Mouse (Mus musculus): Measurements from ENCODE around the gene Hist1h2ag.

The Hist1h2ag gene

DNA sequence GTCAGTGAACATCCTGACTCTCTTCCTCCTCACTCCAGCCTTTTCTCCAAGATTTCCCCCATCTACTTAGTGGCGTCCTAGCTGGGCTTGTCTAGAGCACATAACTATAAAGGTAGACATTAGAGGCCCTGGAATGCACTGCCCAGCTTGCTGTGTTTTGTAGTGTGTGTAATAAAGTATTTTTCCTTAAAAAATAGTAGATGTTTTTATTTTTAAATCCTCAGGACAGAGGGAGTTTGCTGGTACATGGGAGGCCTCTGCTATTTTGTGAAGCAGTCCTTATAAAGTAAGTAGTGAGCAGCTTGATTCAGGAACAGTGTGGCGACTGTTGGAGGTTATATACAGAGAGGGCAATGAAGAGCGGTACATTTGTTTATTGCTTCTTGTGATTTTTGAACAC, 34.0 kb downstream of the Hist1h2ag start:
- DNase-seq (ENCODE audit: low spot score in 2 of 2), result no peak

DNA sequence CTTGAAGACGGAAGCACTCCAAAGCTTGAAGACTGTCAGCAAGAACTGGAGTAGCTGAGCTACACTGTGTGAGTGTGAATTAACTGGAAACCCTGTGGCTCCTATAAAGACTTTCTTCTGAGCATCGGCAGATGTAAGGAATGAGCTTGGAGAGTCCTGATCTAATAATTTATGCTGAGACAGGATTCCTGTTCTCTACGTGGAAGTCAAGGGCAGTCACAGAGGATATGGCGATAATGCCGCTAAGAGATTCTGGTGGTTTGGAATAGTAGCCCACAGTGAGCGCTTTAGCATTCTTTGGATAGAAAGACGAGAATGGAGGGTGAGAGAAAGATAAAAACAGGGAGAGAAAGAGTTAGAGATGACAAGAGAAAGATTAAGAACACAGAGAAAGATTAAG, 34.9 kb downstream of the Hist1h2ag start:
- no peak for DNase-seq (ENCODE audit: low spot score in 2 of 2)

DNA sequence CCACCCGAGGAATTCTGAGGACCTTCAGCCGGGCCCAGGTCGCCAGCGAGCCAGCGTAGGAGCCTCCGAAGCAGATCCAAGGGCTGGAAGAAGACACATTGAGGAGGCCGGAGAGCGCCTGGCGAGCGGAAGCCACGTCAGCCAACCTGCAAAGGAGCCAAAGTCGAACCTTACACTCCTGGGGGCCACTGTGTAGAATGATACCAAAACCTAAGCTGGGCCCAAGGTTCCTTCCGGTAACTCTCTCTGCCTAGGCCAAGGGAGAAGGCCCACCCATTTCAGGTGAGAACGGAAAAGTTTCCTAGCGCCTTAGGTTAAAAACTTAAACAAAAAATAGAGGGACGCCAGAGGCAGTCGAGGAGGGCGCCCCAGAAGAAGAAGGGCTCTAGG, 35.6 kb downstream of the Hist1h2ag start:
- DNase-seq (ENCODE audit: low spot score in 2 of 2), result no peak

DNA sequence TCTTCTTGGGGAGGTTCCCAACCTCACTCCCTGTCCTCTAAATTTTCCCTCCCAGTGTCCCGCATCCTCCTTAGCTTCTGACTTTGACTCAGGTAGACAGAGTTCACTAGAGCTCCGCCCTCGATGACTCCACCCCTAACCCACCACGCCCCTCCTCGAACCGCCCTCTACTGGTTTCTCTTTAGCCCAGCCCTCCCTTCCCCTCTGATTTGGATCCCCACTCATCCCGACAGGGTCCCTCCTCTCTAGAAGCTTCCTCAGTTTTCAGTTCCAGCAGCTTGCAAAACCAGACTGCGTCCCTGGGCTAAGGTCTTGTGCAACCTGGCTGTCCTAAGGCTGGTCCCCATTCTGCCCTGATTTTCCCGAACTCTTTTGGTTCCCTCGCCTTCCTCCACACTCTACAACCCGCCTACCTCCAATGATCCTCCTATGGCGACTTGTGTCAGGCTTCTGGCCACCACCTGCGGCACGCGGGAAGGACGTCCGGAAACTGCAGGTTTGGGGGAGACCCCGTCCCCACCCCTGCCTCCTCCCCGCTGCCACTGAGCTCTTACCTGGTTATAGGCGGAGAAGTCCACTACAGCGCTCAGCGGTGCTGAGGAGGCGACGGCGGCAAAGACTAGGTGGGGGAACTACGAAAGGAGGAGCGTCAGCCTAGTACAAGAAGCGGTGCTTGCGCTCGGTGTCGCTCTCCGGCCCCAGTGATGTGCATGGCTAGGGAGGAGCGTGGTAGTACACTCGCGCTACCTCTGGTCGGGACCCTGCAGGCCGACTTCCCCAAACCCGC, 36.2 kb downstream of the Hist1h2ag start:
- peak; percentile 63 to 69 for DNase-seq (ENCODE audit: low spot score in 2 of 2)

DNA sequence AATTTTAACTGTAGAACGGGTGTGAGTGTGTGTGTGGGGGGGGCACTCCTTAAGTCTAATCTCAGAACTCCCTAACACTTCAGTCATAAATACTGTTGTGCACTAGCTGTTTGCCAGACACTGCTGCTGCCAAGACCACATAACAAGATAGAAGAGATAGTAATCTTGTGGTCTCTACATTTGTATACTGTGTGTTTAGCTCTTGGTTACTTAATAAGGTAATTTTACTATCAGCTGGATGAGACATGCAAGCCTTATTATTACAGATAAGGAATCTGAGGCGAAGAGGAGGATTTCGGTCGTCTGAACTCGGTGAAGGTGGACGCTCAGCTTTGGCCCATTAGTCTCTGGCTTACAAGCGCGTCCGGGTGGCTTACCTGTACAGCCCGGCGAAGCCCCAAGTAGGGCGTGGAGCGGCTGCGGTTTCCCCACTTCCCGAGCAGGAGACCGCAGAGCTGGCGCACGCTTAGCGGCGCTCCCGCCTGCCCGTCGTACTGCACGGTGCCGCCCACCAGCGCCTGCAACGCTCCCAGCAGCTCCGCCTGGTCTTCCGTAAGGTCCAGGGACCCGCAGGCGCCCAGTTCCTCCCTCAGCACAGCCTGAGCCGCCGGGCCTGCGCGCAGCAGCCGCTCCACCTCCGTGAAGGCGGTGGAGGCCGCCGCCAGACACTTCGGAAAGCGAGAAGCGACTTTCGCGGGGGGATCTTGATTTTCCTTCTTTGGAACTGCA, 37.0 kb downstream of the Hist1h2ag start:
- DNase-seq (ENCODE audit: low spot score in 2 of 2), result peak; percentile 55 to 65

DNA sequence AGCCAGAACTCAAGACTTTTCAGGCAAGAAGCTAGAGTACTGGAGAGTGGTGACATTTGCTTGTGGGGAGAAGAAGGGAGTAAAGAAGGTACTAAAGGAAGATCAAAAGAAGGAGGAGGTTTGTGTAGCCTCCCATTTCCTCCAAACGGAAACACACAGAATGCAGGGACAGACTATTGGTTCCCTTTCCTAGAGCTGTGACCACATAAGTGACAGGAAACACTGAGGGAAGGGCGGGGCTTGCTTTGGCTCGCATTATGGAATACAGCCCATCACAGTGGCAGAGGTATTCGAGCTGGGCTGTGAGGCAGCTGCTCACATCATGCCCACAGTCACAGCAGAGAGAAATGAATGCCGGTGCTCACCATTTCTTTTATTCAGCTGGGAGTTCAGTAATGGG, 40.9 kb downstream of the Hist1h2ag start:
- DNase-seq (ENCODE audit: low spot score in 2 of 2), result no peak

DNA sequence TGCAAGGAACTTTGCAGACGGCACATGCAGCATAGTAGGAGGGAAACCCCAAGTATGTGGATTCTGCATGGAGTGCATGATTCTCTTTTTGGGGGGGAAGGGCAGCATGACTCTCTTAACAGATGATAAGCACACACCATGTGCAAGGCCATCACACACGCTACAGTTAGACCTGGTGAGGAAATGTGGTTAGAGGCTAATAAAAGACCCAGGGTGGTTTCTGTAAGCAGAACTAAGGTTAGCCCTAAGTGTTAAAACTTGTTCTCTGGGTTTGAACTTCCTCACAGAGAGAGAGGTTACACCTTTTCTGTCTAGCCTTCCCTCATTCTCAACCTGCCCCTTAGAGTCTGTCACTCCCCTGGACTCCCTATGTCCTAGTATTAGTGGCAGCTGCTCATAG, 41.4 kb downstream of the Hist1h2ag start:
- no peak for DNase-seq (ENCODE audit: low spot score in 2 of 2)

DNA sequence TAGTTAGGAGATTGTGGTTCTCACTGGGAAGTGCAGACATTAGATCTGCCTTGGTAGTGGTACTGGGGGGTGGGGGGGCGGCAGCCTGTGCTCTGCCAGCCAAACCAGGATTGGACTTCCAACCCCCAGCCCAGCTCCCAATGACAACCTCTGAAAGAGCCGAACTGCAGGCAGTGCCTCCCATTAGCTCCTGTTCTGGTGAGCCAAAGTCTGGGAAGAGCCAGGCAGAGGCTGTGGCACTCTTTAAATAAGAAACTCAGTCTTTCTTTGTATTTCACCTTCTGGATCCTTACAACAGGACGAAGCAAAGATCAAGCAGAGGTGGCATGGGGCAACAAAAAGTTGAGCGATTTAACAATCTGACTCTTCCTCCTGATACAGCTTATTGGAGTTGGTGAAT, 43.6 kb downstream of the Hist1h2ag start:
- no peak for DNase-seq (ENCODE audit: low spot score in 2 of 2)

DNA sequence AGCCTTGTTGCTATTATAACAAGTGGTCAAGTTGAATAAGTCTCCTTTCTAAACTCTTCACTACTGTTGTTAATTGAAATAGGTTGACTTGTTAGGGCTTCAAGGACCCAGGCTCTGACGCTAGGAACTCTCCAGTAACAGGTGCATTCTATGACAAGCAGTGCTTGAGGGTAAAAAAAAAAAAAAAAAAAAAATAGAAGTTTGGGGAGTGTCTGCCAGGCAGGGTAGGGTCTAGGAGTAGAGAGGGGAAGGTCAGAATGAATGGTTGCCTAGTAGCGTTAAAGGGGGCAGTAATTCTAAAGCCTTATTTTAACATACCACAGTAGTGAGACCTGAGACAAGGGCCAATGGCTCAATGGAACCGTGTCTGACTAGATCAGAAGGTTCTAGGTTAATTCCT, 44.3 kb downstream of the Hist1h2ag start:
- no peak for DNase-seq (ENCODE audit: low spot score in 2 of 2)

DNA sequence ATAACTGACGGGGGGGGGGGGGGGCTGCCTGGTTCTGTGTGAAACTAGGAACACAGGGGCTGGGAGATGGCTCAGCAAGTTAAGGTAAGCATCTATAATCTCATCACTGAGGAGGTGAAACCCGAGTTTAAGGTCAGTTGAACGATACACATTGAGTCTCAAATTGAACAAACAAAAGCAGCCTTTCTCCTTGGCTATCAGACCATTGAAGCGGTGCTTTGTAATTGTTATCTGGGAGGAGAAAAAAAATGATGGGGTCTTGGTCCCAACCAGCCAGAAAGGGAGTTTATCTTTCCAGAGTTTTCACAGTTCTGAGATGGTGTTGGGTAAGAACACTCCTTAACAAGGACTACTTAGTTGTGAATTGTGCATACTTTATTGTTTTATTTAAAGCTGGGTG, 44.9 kb downstream of the Hist1h2ag start:
- DNase-seq (ENCODE audit: low spot score in 2 of 2), result no peak

DNA sequence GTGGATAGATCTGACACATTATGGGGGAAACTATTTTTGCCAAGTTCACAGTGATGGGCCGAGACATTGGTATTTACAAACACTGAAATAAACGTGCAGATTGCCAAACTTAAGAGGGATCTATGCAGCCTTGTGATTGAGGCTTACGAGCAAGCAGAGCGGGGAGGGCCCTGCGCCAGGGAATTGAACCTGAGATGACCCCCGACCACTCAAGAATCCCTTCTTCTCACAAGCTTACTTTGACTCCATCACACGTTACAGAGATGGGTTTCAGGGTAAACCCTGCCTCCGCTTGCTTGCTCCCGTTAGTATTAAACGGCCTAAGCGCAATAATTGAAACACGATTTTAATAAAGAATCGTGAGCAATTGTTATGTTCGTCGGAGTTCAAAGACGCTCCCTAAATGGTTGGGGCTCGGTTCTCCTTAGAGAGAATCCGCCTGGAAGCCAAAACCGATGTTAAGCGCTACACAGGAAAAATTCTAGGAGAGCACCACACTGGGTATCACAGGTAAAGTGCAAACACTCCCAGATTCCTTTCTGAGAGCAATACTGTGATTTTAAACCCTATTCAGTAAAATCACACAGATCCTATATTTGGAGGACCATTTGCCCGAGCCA, 45.4 kb downstream of the Hist1h2ag start:
- DNase-seq (ENCODE audit: low spot score in 2 of 2), result no peak

DNA sequence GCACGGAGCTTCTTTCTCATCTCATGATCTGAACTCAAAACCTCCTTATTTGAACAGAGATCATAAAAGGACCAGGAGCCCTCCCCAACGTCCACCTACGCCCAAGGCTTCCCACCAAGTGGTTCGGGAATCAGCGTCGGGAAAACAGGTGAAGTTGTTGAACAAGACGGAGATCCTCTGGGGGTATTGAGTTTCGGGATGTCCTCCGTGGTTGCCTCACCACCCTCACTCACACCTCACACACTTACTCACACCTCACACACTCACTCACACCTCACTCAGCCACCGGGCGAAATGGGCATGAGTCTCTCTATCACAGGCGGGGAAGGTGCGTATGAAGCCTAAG, 45.9 kb downstream of the Hist1h2ag start:
- DNase-seq (ENCODE audit: low spot score in 2 of 2), result no peak

DNA sequence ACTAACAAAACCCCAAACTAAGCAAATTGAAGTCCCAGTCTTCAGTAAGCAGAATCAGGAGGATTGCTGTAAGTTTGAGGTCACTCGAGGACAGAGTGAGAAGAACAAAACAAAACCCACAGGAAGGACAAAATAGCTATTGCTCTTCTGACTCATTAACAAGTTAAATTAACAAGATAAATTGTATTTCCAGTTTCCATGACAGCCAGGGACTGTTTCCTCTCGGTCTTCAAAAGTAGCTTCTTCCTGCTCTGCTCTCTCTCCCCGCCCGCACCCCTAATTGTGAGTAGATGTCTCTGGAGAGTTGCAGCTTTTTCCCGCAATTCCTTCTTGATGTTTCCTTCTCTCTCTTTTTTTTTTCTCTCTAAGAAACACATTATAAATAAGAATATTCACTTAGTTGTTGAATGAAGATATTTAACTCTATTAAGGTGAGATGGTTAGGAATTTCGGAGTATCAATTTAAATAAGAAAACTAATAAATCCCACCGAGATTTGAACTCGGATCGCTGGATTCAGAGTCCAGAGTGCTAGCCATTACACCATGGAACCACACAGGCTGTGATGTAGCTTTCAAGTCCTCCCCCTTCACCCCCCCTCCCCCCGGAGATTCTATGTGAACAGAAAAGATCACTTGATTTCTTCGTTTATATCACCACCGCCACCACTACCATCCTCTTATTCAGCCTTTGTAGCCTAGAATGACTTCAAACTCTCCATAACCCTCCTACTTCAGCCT, 46.5 kb downstream of the Hist1h2ag start:
- DNase-seq (ENCODE audit: low spot score in 2 of 2), result no peak

DNA sequence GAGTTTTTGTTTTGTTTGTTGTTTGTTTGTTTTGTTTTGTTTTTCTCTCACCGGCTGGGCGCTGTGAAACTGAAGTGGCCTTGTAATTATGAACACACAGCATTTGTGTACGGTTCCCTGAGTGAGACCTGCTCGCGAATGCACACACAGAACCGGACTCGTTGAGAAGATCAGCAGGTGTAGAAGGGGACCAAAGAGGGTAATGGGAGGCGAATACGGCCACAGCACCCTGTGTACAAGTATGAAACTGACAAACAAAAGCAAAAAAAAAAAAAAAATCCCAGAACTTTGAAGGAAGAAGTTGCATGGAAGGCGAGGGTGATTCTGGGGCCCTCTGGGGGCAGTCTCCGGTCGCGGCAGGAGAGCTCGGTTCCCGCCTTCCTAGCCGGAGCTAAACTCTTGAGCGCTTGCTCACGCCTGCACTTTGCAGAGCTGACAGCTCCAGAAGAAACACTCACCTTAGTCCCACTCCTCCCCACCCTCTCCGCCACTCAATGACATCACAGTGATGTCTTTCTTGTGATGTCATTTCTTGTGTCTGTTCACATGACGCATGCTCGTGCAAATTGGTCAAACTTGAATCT, 47.3 kb downstream of the Hist1h2ag start:
- peak in 1 of 2 experiments; percentile 29 for DNase-seq (ENCODE audit: low spot score in 2 of 2)

DNA sequence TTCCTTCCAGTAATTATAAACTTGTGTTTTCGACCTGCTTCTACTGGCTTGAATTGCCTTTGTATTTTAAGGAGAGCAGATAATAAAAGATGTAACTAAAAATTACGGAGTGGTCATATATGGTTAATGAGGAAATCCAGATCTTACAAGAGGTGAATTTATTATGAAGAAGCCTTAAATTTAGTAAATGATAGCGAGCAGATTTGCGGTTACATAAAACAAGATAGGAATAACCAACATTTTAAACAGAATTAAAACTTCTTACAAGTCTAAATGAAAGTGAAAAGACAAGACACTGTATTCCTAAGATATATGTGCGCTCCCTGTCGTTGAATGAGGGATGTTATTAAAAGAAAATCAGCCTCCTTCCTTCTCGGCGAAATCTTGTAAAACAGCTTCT, 47.8 kb downstream of the Hist1h2ag start:
- no peak for DNase-seq (ENCODE audit: low spot score in 2 of 2)

DNA sequence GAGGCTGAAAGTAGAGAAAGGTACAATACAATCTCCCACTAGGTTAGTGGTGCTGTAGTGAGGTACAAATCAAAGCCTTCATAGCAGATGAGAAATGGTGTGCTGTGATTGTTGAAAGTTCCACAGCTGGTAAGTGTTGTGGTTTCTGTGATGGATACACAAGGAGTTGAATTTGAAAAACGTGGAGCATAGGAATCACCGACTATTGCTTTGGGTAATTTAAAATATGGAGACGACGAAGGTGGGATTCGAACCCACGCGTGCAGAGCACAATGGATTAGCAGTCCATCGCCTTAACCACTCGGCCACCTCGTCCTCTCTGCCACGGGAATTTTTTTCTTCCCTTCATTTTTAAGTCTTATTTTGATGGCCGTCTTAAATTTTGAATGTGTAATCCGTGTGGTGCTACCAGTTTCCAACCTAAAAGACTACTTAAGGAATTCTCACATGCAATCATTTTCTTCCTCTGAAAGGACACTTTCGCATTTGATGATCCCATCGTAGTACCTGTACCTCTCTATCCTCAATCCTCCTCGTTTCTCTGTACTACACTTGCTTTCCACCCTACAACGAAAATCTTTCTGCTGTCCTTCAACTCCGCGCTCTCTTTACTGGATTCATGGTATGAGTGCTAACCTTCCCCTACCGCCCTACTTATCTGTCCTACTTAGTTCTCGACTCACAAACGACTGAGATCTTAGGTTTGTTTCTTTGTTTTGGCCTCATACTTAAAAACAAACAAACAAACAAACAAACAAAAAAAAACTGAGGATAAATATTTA, 48.6 kb downstream of the Hist1h2ag start:
- no peak for DNase-seq (ENCODE audit: low spot score in 2 of 2)

DNA sequence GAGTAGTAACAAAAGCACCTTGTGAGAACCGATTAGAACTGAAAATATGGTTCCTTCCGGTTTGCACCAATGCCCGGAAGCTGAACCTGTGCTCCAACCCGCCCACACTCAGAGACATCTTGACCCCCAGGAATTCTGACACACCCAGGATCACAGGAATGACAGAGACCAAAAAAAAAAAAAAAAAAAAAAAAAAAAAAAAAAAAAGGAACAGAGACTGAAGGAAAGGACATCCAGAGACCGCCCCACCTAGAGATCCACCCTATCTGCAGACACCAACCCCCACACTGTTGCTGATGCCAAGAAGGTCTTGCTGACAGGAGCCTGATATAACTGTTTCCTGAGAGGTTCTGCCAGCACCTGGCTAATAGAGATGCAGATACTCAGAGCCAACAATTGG, 50.2 kb downstream of the Hist1h2ag start:
- no peak for DNase-seq (ENCODE audit: low spot score in 2 of 2)
